Comparison of ENCODE assay signal across 34 mouse cellular contexts in genomic region chr2:45757176-45757575, GRCm38 (mm10).
DNase-seq lines count a peak whose midpoint lies in the region; ATAC-seq and TF ChIP-seq lines count a peak whose summit lies in the region.
"Had no signal": no experiment of that assay in that cellular context is flagged by ENCODE, and none has a peak within 500 bp of the region (broad histone marks: within the 10 kb centered on the region; RNA-seq: fewer than 3 reads in every experiment).

No protein-coding gene starts in this region.

- no peak overlapping the region for H3K4me3 ChIP-seq in midbrain, embryonic 14.5 days (replicated peaks; ENCODE audit: low read depth, low read length)
- no peak overlapping the region for H3K4me3 ChIP-seq in forebrain, postnatal 0 days (ENCODE audit: low read depth, low read length)
- H3K4me3 ChIP-seq: embryonic facial prominence, embryonic 12.5 days; forebrain, embryonic 15.5 days; heart, embryonic 13.5 days; hindbrain, embryonic 10.5 days; hindbrain, embryonic 15.5 days; limb, embryonic 10.5 days; limb, embryonic 15.5 days; liver, embryonic 13.5 days; megakaryocyte, embryonic 14.5 days; midbrain, embryonic 12.5 days; neural tube, embryonic 13.5 days; stomach, embryonic 15.5 days had no signal

- no peaks in the 10 kb centered on the region for H3K9me3 ChIP-seq in midbrain, embryonic 14.5 days (ENCODE audit: control insufficient read depth, low read length)
- no peaks in the 10 kb centered on the region for H3K9me3 ChIP-seq in forebrain, postnatal 0 days (ENCODE audit: low read length)
- H3K9me3 ChIP-seq: embryonic facial prominence, embryonic 12.5 days; forebrain, embryonic 15.5 days; G1E; heart, embryonic 13.5 days; hindbrain, embryonic 10.5 days; hindbrain, embryonic 15.5 days; limb, embryonic 10.5 days; limb, embryonic 15.5 days; liver, embryonic 13.5 days; megakaryocyte, embryonic 14.5 days; midbrain, embryonic 12.5 days; neural tube, embryonic 13.5 days; stomach, embryonic 15.5 days had no signal

- DNase-seq in frontal cortex, adult 2 months (ENCODE audit: extremely low spot score in 1 of 2, low spot score in 1 of 2) = peak; percentile 19 to 57
- DNase-seq in frontal cortex, postnatal 25 days (ENCODE audit: low spot score in 2 of 2) = no peak
- DNase-seq in brain, adult 2 months (ENCODE audit: low read depth, low spot score) = peak; percentile 75
- DNase-seq in left cerebral cortex, adult 9 months (ENCODE audit: low spot score in 2 of 2) = peak; percentile 28 to 51
- peak; percentile 33 to 45 for DNase-seq in right cerebral cortex, postnatal 10 days (ENCODE audit: low spot score in 2 of 2)
- DNase-seq in midbrain, embryonic 14.5 days = no peak
- DNase-seq in forebrain, postnatal 0 days = no peak
- no peak for DNase-seq in thymus, postnatal 4 days
- DNase-seq: adrenal gland, adult 8-10 months; cerebellum, adult 8-10 months; cerebellum, postnatal 36 days; embryo, embryonic 11 days; heart, postnatal 14 days; kidney, adult 11 months; kidney, postnatal 25 days; liver, embryonic 13.5 days; lung, adult 18-20 months; lung, postnatal 4 days; thymus, adult 2 months; thymus, postnatal 36 days had no signal

- H3K9ac ChIP-seq in midbrain, embryonic 14.5 days (replicated peaks; ENCODE audit: low read length) = no peak overlapping the region
- no peak overlapping the region for H3K9ac ChIP-seq in forebrain, postnatal 0 days
- H3K9ac ChIP-seq: embryonic facial prominence, embryonic 12.5 days; forebrain, embryonic 15.5 days; heart, embryonic 13.5 days; hindbrain, embryonic 15.5 days; limb, embryonic 15.5 days; liver, embryonic 13.5 days; midbrain, embryonic 12.5 days; neural tube, embryonic 13.5 days; stomach, embryonic 15.5 days had no signal

- no peak overlapping the region for H3K4me2 ChIP-seq in midbrain, embryonic 14.5 days (ENCODE audit: low read length)
- no peak overlapping the region for H3K4me2 ChIP-seq in forebrain, postnatal 0 days (ENCODE audit: low read depth)
- H3K4me2 ChIP-seq: embryonic facial prominence, embryonic 12.5 days; forebrain, embryonic 15.5 days; heart, embryonic 13.5 days; hindbrain, embryonic 15.5 days; limb, embryonic 15.5 days; liver, embryonic 13.5 days; midbrain, embryonic 12.5 days; neural tube, embryonic 13.5 days; stomach, embryonic 15.5 days had no signal

- ATAC-seq in midbrain, embryonic 14.5 days (ENCODE audit: low FRiP score, low TSS enrichment) = no peak
- no peak for ATAC-seq in forebrain, postnatal 0 days
- ATAC-seq: forebrain, embryonic 15.5 days; inflammation-experienced regulatory T-cells, adult 6 months; lung, postnatal 0 days had no signal

- H3K27ac ChIP-seq in midbrain, embryonic 14.5 days (replicated peaks; ENCODE audit: low read depth, low read length) = no peak overlapping the region
- H3K27ac ChIP-seq in forebrain, postnatal 0 days (ENCODE audit: low read depth, low read length) = no peak overlapping the region
- H3K27ac ChIP-seq: embryonic facial prominence, embryonic 12.5 days; forebrain, embryonic 15.5 days; heart, embryonic 13.5 days; hindbrain, embryonic 10.5 days; hindbrain, embryonic 15.5 days; limb, embryonic 10.5 days; limb, embryonic 15.5 days; liver, embryonic 13.5 days; midbrain, embryonic 12.5 days; neural tube, embryonic 13.5 days; stomach, embryonic 15.5 days had no signal

- no peak for TF ChIP-seq CTCF in forebrain, postnatal 0 days (IDR thresholded peaks at IDR 0.05; ENCODE audit: low read depth)

- no peaks in the 10 kb centered on the region for H3K36me3 ChIP-seq in midbrain, embryonic 14.5 days (ENCODE audit: control insufficient read depth, insufficient read depth, low read length)
- no peaks in the 10 kb centered on the region for H3K36me3 ChIP-seq in forebrain, postnatal 0 days (ENCODE audit: insufficient read depth)
- H3K36me3 ChIP-seq: embryonic facial prominence, embryonic 12.5 days; forebrain, embryonic 15.5 days; G1E; heart, embryonic 13.5 days; hindbrain, embryonic 10.5 days; hindbrain, embryonic 15.5 days; limb, embryonic 10.5 days; limb, embryonic 15.5 days; liver, embryonic 13.5 days; midbrain, embryonic 12.5 days; neural tube, embryonic 13.5 days; stomach, embryonic 15.5 days had no signal

- H3K4me1 ChIP-seq in midbrain, embryonic 14.5 days (ENCODE audit: control insufficient read depth, insufficient read depth, low read length) = no peaks in the 10 kb centered on the region
- no peaks in the 10 kb centered on the region for H3K4me1 ChIP-seq in forebrain, postnatal 0 days (ENCODE audit: insufficient read depth)
- H3K4me1 ChIP-seq: embryonic facial prominence, embryonic 12.5 days; forebrain, embryonic 15.5 days; heart, embryonic 13.5 days; hindbrain, embryonic 10.5 days; hindbrain, embryonic 15.5 days; limb, embryonic 10.5 days; limb, embryonic 15.5 days; liver, embryonic 13.5 days; midbrain, embryonic 12.5 days; neural tube, embryonic 13.5 days; stomach, embryonic 15.5 days had no signal

- WGBS in midbrain, embryonic 14.5 days = 68% methylated on average over 1 of the region's 1 CpGs
- 59% methylated on average over 1 of the region's 1 CpGs for whole genome bisulfite sequencing in forebrain, postnatal 0 days

- H3K27me3 ChIP-seq in midbrain, embryonic 14.5 days (ENCODE audit: control insufficient read depth, insufficient read depth, low read length) = no peaks in the 10 kb centered on the region
- H3K27me3 ChIP-seq in forebrain, postnatal 0 days (ENCODE audit: insufficient read depth, low read length) = no peaks in the 10 kb centered on the region
- H3K27me3 ChIP-seq: embryonic facial prominence, embryonic 12.5 days; forebrain, embryonic 15.5 days; heart, embryonic 13.5 days; hindbrain, embryonic 15.5 days; limb, embryonic 15.5 days; liver, embryonic 13.5 days; megakaryocyte, embryonic 14.5 days; midbrain, embryonic 12.5 days; neural tube, embryonic 13.5 days; stomach, embryonic 15.5 days had no signal

Comparison
In these comparisons a context has a peak if more than half of its experiments do, and no peak if none do; other contexts are left out.
1. DNase-seq: peak in frontal cortex, adult 2 months (2 of 2), brain, adult 2 months (single experiment), left cerebral cortex, adult 9 months (2 of 2) and right cerebral cortex, postnatal 10 days (2 of 2); none in frontal cortex, postnatal 25 days (0 of 2), midbrain, embryonic 14.5 days (single experiment), forebrain, postnatal 0 days (single experiment) and thymus, postnatal 4 days (single experiment).